Mouse (Mus musculus) heart, adult 2 months (tissue): ENCODE measurements around the gene Fbxo6.
A peak's percentile ranks its signal among the peaks of the same experiment; 100 is the strongest.

Experiments used
- CTCF ChIP-seq: fragments of 200-600 bp; IDR thresholded peaks from 2 replicates; pipeline ENCODE4 v1.8.1; 2022; ENCODE audit warnings: antibody characterized with exemption, mild to moderate bottlenecking, moderate library complexity
- POLR2A ChIP-seq: fragments of 200-500 bp; IDR thresholded peaks from 2 replicates; pipeline ENCODE4 v1.6.1; 2011; ENCODE audit warnings: mild to moderate bottlenecking, low read depth, low read length, control low read depth; ENCODE audit not compliant: insufficient read depth

- TF ChIP-seq CTCF = peak; percentile 41
- TF ChIP-seq POLR2A = no peak
Measured at GRCm38 (mm10) chr4:148117392-148117791, 34.5 kb downstream of the Fbxo6 start.
